Mouse (Mus musculus): Measurements from ENCODE around the gene Shox2. TPM values are rescaled to one million over a fixed set of nuclear protein-coding genes. Genes with fewer than 3 reads are reported as not detected.

The Shox2 gene
- 0.20 TPM in 1 of 2 replicates, not detected in the other for polyA plus RNA-seq (2012; rRNA removed)

DNA sequence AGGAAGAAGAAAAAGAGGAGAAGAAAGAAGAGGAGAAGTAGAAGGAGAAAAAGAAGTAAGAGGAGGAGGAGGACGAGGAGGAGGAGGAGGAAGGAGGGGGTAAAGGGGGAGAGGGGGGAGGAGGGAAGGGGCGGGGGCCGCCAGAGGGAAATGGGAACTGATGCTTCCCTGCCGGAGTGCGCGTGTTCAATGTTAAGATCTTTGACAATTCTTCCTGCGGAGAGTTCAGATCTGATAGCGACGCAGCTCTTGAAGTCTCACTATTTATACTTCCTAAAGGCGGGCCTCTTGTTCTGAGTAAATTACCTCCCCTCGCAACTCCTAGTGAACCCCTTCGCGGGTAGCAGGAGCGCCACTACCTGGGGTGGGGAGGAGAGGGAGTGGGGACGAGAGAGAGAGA is at the start of gene Shox2:
Gene Shox2 (minus strand): TSS at position 66 of the 400 bp plus-strand sequence.
- no peak for TF ChIP-seq POLR2A (IDR thresholded peaks at IDR 0.05; ENCODE audit: low read depth, low read length)
- TF ChIP-seq CTCF (conservative IDR thresholded peaks at IDR 0.05; ENCODE audit: insufficient read depth, insufficient read length, low read depth, low read length): no peak
- H3K27ac ChIP-seq (ENCODE audit: insufficient read depth, low read depth, low read length): no peak within 1 kb of the TSS
- H3K4me3 ChIP-seq (ENCODE audit: insufficient read depth, low read depth, low read length): peak within 1 kb of the TSS; percentile 43; the same call in 1 of the 2 replicates
- DNase-seq: peak; percentile 19
- H3K36me3 ChIP-seq (ENCODE audit: control insufficient read depth, insufficient read depth, low read length): no peaks in the 10 kb centered on the region
- H3K4me1 ChIP-seq (ENCODE audit: control insufficient read depth, insufficient read depth, low read length): 0 out of 2 replicates have a peak, but pooled peaks cover 3% of the 10 kb centered on the region
- H3K27me3 ChIP-seq (replicated peaks; ENCODE audit: control insufficient read depth, insufficient read depth, low read length): peaks cover 7% of the 10 kb centered on the region
- WGBS: under 1% methylated on average over 14 of the region's 15 CpGs

GRCm38 (mm10) chr3:66996820-66997219 is 15.2 kb upstream of the Shox2 start:
- Histone ChIP-seq H3K4me3 (ENCODE audit: insufficient read depth, low read depth, low read length) (no peak overlapping the region), H3K4me1 (ENCODE audit: control insufficient read depth, insufficient read depth, low read length) (no peaks in the 10 kb centered on the region), H3K27ac (ENCODE audit: insufficient read depth, low read depth, low read length) (no peak overlapping the region), H3K36me3 (ENCODE audit: control insufficient read depth, insufficient read depth, low read length) (peaks cover 2% of the 10 kb centered on the region; the same call in 1 of the 2 replicates), H3K27me3 (replicated peaks; ENCODE audit: control insufficient read depth, insufficient read depth, low read length) (no peaks in the 10 kb centered on the region)
- WGBS: 95% methylated on average over 1 of the region's 1 CpGs
- DNase-seq: no peak
- TF ChIP-seq POLR2A (IDR thresholded peaks at IDR 0.05; ENCODE audit: low read depth, low read length) (no peak), CTCF (conservative IDR thresholded peaks at IDR 0.05; ENCODE audit: insufficient read depth, insufficient read length, low read depth, low read length) (no peak)

DNA sequence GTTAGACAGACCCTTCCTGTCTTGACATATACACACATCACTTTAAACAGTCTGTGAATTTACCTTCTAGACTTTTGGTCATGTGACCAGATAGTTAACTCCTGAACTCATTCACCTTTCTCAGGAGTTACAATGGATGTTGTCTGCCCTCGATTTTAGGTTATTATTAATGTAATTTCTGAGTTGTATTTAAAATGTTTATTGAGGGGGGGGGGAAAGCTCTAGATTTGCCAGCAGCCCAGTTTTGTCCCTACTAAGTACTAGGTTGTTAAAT is 4.7 kb upstream of the Shox2 start:
- 5% methylated on average over 1 of the region's 1 CpGs for WGBS
- no peak for DNase-seq
- Histone ChIP-seq H3K27ac (ENCODE audit: insufficient read depth, low read depth, low read length) (no peak overlapping the region), H3K27me3 (replicated peaks; ENCODE audit: control insufficient read depth, insufficient read depth, low read length) (0 out of 2 replicates have a peak, but pooled peaks cover 2% of the 10 kb centered on the region), H3K4me3 (ENCODE audit: insufficient read depth, low read depth, low read length) (peak overlapping the region; percentile 93), H3K4me1 (ENCODE audit: control insufficient read depth, insufficient read depth, low read length) (0 out of 2 replicates have a peak, but pooled peaks cover 3% of the 10 kb centered on the region), H3K36me3 (ENCODE audit: control insufficient read depth, insufficient read depth, low read length) (no peaks in the 10 kb centered on the region)
- TF ChIP-seq CTCF (conservative IDR thresholded peaks at IDR 0.05; ENCODE audit: insufficient read depth, insufficient read length, low read depth, low read length) (no peak), POLR2A (IDR thresholded peaks at IDR 0.05; ENCODE audit: low read depth, low read length) (no peak)

- Histone ChIP-seq H3K27me3 (replicated peaks; ENCODE audit: control insufficient read depth, insufficient read depth, low read length) (peaks cover 4% of the 10 kb centered on the region; the same call in 1 of the 2 replicates), H3K4me1 (ENCODE audit: control insufficient read depth, insufficient read depth, low read length) (0 out of 2 replicates have a peak, but pooled peaks cover 3% of the 10 kb centered on the region), H3K36me3 (ENCODE audit: control insufficient read depth, insufficient read depth, low read length) (no peaks in the 10 kb centered on the region), H3K4me3 (ENCODE audit: insufficient read depth, low read depth, low read length) (peak overlapping the region; percentile 93), H3K27ac (ENCODE audit: insufficient read depth, low read depth, low read length) (no peak overlapping the region)
- WGBS: under 1% methylated on average over 60 of the region's 60 CpGs
- peak; percentile 88 for DNase-seq
- TF ChIP-seq POLR2A (IDR thresholded peaks at IDR 0.05; ENCODE audit: low read depth, low read length): no peak
- no peak for TF ChIP-seq CTCF (conservative IDR thresholded peaks at IDR 0.05; ENCODE audit: insufficient read depth, insufficient read length, low read depth, low read length)
Measured at GRCm38 (mm10) chr3:66985539-66986286, 4.1 kb upstream of the Shox2 start.

DNA sequence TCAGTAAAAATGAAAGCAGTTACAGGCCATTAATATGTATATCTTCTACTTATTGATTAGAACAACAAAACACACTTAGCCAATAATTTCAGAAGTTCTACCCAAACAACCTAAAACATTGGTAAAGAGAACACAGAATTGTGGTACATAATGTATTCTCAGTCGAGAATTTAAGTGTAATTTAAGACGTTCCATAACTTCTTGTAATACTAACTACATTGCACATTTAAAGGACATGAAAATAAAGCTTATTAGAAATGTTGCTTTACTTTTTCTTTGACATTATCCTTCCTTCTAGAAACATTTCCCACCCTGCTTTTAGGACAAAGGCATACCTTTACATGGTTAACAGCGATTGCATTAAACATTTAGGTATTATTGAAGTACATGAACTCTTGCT is 1.9 kb upstream of the Shox2 start:
- 0 out of 2 replicates have a peak, but pooled peaks cover 3% of the 10 kb centered on the region for H3K4me1 ChIP-seq (ENCODE audit: control insufficient read depth, insufficient read depth, low read length)
- peak; percentile 4 for DNase-seq
- H3K27me3 ChIP-seq (replicated peaks; ENCODE audit: control insufficient read depth, insufficient read depth, low read length): peaks cover 7% of the 10 kb centered on the region
- WGBS: 16% methylated on average over 3 of the region's 3 CpGs
- H3K36me3 ChIP-seq (ENCODE audit: control insufficient read depth, insufficient read depth, low read length): no peaks in the 10 kb centered on the region
- TF ChIP-seq CTCF (conservative IDR thresholded peaks at IDR 0.05; ENCODE audit: insufficient read depth, insufficient read length, low read depth, low read length) (no peak), POLR2A (IDR thresholded peaks at IDR 0.05; ENCODE audit: low read depth, low read length) (no peak)
- H3K27ac ChIP-seq (ENCODE audit: insufficient read depth, low read depth, low read length): no peak overlapping the region
- H3K4me3 ChIP-seq (ENCODE audit: insufficient read depth, low read depth, low read length): no peak overlapping the region

- 0 out of 2 replicates have a peak, but pooled peaks cover 3% of the 10 kb centered on the region for H3K4me1 ChIP-seq (ENCODE audit: control insufficient read depth, insufficient read depth, low read length)
- peak; percentile 40 for DNase-seq
- TF ChIP-seq CTCF (conservative IDR thresholded peaks at IDR 0.05; ENCODE audit: insufficient read depth, insufficient read length, low read depth, low read length) (no peak), POLR2A (IDR thresholded peaks at IDR 0.05; ENCODE audit: low read depth, low read length) (no peak)
- peaks cover 7% of the 10 kb centered on the region for H3K27me3 ChIP-seq (replicated peaks; ENCODE audit: control insufficient read depth, insufficient read depth, low read length)
- H3K36me3 ChIP-seq (ENCODE audit: control insufficient read depth, insufficient read depth, low read length): no peaks in the 10 kb centered on the region
- WGBS: 3% methylated on average over 29 of the region's 29 CpGs
- H3K27ac ChIP-seq (ENCODE audit: insufficient read depth, low read depth, low read length): no peak overlapping the region
- H3K4me3 ChIP-seq (ENCODE audit: insufficient read depth, low read depth, low read length): no peak overlapping the region
Measured at GRCm38 (mm10) chr3:66982181-66982911, 775 bp upstream of the Shox2 start.
